Mouse (Mus musculus) erythroblast, embryonic 14.5 days (primary cell): ENCODE measurements around the gene Neurod2.

Experiments used
- GATA1 ChIP-seq: IDR thresholded peaks from 2 replicates; pipeline ENCODE4 v1.6.1; 2012; ENCODE audit warnings: low read length, inconsistent platforms, mixed read lengths
- TAL1 ChIP-seq: IDR thresholded peaks from 3 replicates; pipeline ENCODE4 v1.6.1; 2012; ENCODE audit warnings: low read length, inconsistent platforms, mixed read lengths

- TF ChIP-seq GATA1, result no peak
- no peak for TF ChIP-seq TAL1
These were observed 10.9 kb downstream of the Neurod2 start for GRCm38 (mm10) chr11:98318421-98319116.
